Mouse (Mus musculus) CD4-positive, CD25-positive, alpha-beta regulatory T cell, adult 2 months (primary cell): ENCODE measurements around the gene Fam19a2.

Source experiments
- DNase-seq: peaks from one replicate; pipeline ENCODE4 v3.0.0-alpha.2; 2012; ENCODE audit warnings: low read depth, low spot score

Gene Fam19a2

DNA sequence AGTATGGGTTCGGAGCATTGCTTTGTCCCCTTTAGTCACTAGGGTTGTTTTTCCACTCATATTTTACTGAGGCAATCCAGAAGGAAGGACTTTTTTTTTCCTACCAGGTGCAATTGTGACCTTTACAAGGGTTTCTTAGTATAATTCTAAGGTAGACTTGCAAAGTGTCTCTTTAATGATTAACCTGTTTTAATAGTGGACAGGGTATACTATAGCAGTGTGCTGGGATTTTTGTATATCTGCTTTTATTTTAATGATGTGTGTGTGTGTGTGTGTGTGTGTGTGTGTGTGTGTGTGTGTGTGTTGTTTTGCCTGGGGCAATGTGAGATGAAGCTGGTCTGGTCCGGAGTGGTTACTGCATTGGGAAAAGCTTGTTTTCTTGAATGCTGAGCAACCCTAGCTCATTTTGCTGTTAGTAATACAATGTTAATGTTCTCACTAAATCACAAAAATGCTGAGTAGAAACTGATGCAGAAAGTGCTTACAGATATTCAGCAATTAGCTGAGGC, 458.2 kb downstream of the Fam19a2 start:
- no peak for DNase-seq

DNA sequence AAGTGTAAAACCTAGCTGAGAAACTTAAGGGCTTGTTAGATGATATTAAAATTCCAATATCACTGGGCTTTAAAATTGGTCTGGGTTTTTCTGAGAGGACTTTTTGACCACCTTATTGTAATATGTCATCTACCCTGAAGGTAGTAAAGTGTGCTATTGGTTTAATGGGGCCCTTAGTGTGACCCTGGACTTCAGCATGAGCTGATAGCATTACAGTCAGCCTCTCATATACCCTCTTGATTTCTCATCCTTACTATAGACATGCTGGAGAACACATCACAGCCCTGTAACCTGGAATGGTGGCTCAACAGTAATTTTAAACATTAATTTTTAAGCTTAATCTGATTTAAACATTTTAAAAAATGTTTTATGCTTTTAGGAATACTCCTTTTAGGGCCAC, 459.8 kb downstream of the Fam19a2 start:
- no peak for DNase-seq

DNA sequence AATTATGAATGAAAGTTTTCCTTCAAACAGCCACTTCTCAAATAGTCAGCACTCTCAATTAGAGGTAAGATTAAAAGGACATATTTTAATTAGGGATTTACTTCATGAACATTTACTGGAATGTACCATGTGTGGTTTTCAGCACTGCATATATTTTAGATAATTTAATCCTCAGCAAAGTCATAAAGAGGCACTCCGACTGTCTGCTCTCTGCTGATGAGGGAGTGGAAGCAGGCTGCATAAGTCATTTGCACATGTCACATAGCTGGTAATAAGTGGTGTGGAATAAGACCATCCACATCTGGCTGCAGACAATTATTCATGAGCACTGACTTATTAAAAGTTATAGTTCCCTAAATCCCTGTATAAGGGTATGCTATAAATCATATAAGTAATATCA, 484.5 kb downstream of the Fam19a2 start:
- DNase-seq: no peak

GRCm38 (mm10) chr10:123751676-123752280, 488.0 kb downstream of the Fam19a2 start:
- no peak for DNase-seq

DNA sequence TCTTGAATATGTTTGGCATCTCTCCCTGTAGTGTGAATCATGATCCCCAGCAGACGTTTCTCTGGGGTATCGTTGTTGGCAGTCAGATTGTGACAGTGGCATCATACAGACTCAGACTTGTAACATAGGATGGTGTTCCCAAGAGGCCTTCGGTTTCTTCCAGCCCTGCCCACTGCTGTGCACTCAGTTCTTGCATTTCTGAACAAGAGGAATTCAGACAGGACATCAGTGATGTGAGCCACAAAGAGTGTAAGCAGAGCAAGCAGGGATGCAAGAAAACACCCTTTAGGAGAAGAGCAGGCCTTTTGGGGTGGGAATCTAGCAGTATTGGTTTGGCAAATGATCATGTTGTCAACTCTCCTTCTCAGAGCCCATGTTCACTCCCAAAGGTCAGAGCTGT, 489.0 kb downstream of the Fam19a2 start:
- DNase-seq: no peak

GRCm38 (mm10) chr10:123753996-123754395, 490.2 kb downstream of the Fam19a2 start:
- DNase-seq: no peak

DNA sequence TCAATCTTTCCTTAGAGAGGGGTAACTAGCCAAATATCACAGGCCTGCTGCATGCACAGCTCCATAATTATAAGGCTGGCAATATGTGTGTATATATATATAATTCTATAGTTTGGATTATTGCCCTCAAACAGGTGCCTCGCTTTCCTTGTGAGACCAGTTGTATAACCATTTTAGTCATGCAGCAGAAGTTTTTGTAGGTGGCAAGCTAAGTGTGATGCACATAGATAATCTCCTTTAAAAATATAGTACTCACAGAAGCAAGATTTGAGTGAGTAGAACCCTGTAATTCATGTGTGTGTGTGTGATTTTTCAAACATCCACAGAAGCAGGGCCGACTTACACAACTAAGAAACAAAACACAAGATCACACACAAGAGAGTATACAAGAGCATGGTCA, 525.6 kb downstream of the Fam19a2 start:
- no peak for DNase-seq
